Mouse (Mus musculus): ENCODE measurements around the gene Tnrc6a. TPM values are rescaled to one million over a fixed set of nuclear protein-coding genes. Genes with fewer than 3 reads are reported as not detected.

Tnrc6a gene
- total and polyA plus RNA-seq, 3 experiments = 15.3 to 34.5 TPM; not detected in 1

DNA sequence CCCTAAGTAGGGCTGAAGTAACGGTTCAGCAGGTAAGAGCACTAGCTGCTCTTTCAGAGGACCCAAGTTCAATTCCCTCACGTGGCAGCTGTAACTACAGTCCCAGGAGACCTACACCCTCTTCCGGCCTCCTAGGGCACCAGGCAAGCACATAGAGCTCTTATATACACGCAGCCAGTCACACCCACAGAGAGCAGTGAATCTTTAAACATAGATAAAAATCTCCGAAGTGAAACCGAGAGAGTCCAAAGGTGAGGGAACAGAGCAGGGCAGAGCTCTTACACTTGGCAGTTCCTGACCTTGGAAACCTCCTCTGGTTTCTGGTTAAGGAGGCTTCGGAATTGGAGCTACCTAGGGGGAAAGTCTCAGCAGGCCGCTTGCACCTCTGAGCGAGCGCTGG is 75.0 kb downstream of the Tnrc6a start:
- H3K27ac ChIP-seq (ENCODE audit: control insufficient read depth, low read depth, low read length) = no peak overlapping the region

DNA sequence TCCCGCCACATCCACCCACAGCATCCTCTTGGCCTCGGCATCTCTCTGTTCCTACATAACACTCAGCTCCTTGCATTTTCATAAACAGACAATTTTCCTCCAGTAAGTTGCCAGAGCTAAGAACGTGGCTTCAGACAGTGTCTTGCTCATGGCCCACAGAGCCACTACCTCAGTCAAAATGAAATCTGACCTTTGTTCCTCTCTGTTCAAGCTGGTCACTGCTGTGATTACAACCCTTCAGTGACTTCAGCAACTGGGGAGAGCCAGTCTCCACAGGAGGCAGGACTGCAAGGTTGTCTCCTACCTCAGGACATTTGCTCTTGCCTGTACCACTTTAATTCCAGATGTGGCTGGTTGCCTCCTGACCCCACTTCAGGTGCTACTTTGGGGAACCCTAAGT is 75.5 kb downstream of the Tnrc6a start:
- no peak overlapping the region for H3K27ac ChIP-seq (ENCODE audit: control insufficient read depth, low read depth, low read length)
- no peaks in the 10 kb centered on the region for H3K4me1 ChIP-seq (ENCODE audit: control insufficient read depth in 1 of 2, insufficient read depth in 2 of 2, low read length in 2 of 2)
- H3K79me2 ChIP-seq (ENCODE audit: control insufficient read depth, insufficient read depth, low read length, poor library complexity) = no peaks in the 10 kb centered on the region
- no peaks in the 10 kb centered on the region for H3K9me3 ChIP-seq (replicated peaks; ENCODE audit: insufficient read depth, low read length)
- H3K36me3 ChIP-seq (ENCODE audit: control insufficient read depth in 1 of 2, insufficient read depth in 2 of 2, low read length in 2 of 2) = no peaks in the 10 kb centered on the region; a peak in 1 of 4 replicates
- no peaks in the 10 kb centered on the region for H3K27me3 ChIP-seq (ENCODE audit: control insufficient read depth in 1 of 2, insufficient read depth in 2 of 2, low read length in 2 of 2)
- no peak overlapping the region for H3K9ac ChIP-seq (ENCODE audit: control insufficient read depth, low read depth, low read length, poor library complexity, severe bottlenecking)
- no peak overlapping the region for H3K4me3 ChIP-seq (ENCODE audit: control insufficient read depth in 1 of 2, insufficient read depth in 1 of 2, low read depth in 2 of 2, low read length in 2 of 2)
- DNase-seq (ENCODE audit: low read depth, low spot score) = no peak
- TF ChIP-seq MYC (IDR thresholded peaks at IDR 0.05; ENCODE audit: low read depth, low read length) = no peak
- no peak for TF ChIP-seq POLR2AphosphoS2 (IDR thresholded peaks at IDR 0.05; ENCODE audit: low read length)
- TF ChIP-seq USF2 (IDR thresholded peaks at IDR 0.05; ENCODE audit: borderline replicate concordance in 1 of 2, insufficient read depth in 1 of 2, low read depth in 1 of 2, low read length in 2 of 2) = no peak
- TF ChIP-seq CHD1 (IDR thresholded peaks at IDR 0.05; ENCODE audit: low read depth, low read length) = no peak
- no peak for TF ChIP-seq BHLHE40 (IDR thresholded peaks at IDR 0.05; ENCODE audit: borderline replicate concordance, low read depth, low read length)
- TF ChIP-seq NRF1 (IDR thresholded peaks at IDR 0.05; ENCODE audit: insufficient read depth, low read depth, low read length, poor library complexity, severe bottlenecking) = no peak
- TF ChIP-seq TAL1 (IDR thresholded peaks at IDR 0.05; ENCODE audit: low read length) = no peak

More for the DNA sequence above, 75.0 kb downstream of the Tnrc6a start:
- Histone ChIP-seq H3K9me3 (replicated peaks; ENCODE audit: insufficient read depth, low read length) (no peaks in the 10 kb centered on the region), H3K36me3 (ENCODE audit: control insufficient read depth in 1 of 2, insufficient read depth in 2 of 2, low read length in 2 of 2) (no peaks in the 10 kb centered on the region; a peak in 1 of 4 replicates), H3K4me1 (ENCODE audit: control insufficient read depth in 1 of 2, insufficient read depth in 2 of 2, low read length in 2 of 2) (no peaks in the 10 kb centered on the region), H3K79me2 (ENCODE audit: control insufficient read depth, insufficient read depth, low read length, poor library complexity) (no peaks in the 10 kb centered on the region), H3K9ac (ENCODE audit: control insufficient read depth, low read depth, low read length, poor library complexity, severe bottlenecking) (no peak overlapping the region), H3K27me3 (ENCODE audit: control insufficient read depth in 1 of 2, insufficient read depth in 2 of 2, low read length in 2 of 2) (no peaks in the 10 kb centered on the region), H3K4me3 (ENCODE audit: control insufficient read depth in 1 of 2, insufficient read depth in 1 of 2, low read depth in 2 of 2, low read length in 2 of 2) (no peak overlapping the region)
- TF ChIP-seq MEF2A (IDR thresholded peaks at IDR 0.05; ENCODE audit: extremely low read depth, insufficient replicate concordance, low read depth, low read length, poor library complexity, severe bottlenecking) = no peak
- no peak for TF ChIP-seq MXI1 (IDR thresholded peaks at IDR 0.05; ENCODE audit: low read depth, low read length)
- TF ChIP-seq E2F4 (IDR thresholded peaks at IDR 0.05; ENCODE audit: borderline replicate concordance, low read depth, low read length) = no peak
- no peak for TF ChIP-seq SMC3 (IDR thresholded peaks at IDR 0.05; ENCODE audit: low read depth, low read length)
- TF ChIP-seq MAX (IDR thresholded peaks at IDR 0.05; ENCODE audit: low read length) = no peak
- no peak for TF ChIP-seq MYB (IDR thresholded peaks at IDR 0.05; ENCODE audit: low read depth, low read length)
- no peak for TF ChIP-seq ETS1 (IDR thresholded peaks at IDR 0.05; ENCODE audit: low read depth, low read length)
- TF ChIP-seq USF1 (IDR thresholded peaks at IDR 0.05; ENCODE audit: low read depth, low read length) = no peak
- TF ChIP-seq BHLHE40 (IDR thresholded peaks at IDR 0.05; ENCODE audit: borderline replicate concordance, low read depth, low read length) = no peak
- no peak for TF ChIP-seq TBP (IDR thresholded peaks at IDR 0.05; ENCODE audit: low read depth, low read length)
- no peak for TF ChIP-seq USF2 (IDR thresholded peaks at IDR 0.05; ENCODE audit: borderline replicate concordance in 1 of 2, insufficient read depth in 1 of 2, low read depth in 1 of 2, low read length in 2 of 2)
- no peak for TF ChIP-seq MAFK (IDR thresholded peaks at IDR 0.05; ENCODE audit: borderline replicate concordance, low read depth, low read length)
- TF ChIP-seq GABPA (IDR thresholded peaks at IDR 0.05; ENCODE audit: low read depth, low read length) = no peak
- TF ChIP-seq RCOR1 (IDR thresholded peaks at IDR 0.05; ENCODE audit: low read depth, low read length) = no peak
- TF ChIP-seq POLR2A (IDR thresholded peaks at IDR 0.05; ENCODE audit: control insufficient read depth in 1 of 2, insufficient read depth in 1 of 2, low read depth in 1 of 2, low read length in 2 of 2, poor library complexity in 1 of 2) = no peak
- no peak for DNase-seq (ENCODE audit: low read depth, low spot score)

All from MEL (cell line).